Mouse (Mus musculus) bone marrow macrophage, adult 2 months (primary cell): ENCODE data around the gene Cd101.

Experiments
- CTCF ChIP-seq: IDR thresholded peaks from 2 replicates; pipeline ENCODE4 v1.5.1; 2012; ENCODE audit warnings: low read depth, mild to moderate bottlenecking, low read length, moderate library complexity
- POLR2A ChIP-seq: IDR thresholded peaks from 2 replicates; pipeline ENCODE4 v1.6.1; 2012; ENCODE audit warnings: mild to moderate bottlenecking, low read depth, low read length, borderline replicate concordance

- TF ChIP-seq CTCF = no peak
- no peak for TF ChIP-seq POLR2A
Observed at GRCm38 (mm10) chr3:101076966-101077709, 47.8 kb upstream of the Cd101 start.
